Mouse (Mus musculus): ENCODE measurements around the gene Bcl11a.

The Bcl11a gene

GRCm38 (mm10) chr11:24130186-24130760 lies 52.4 kb downstream of the Bcl11a start:
- no peak for DNase-seq (ENCODE audit: low spot score in 2 of 2)

- peak; percentile 40 to 69 for DNase-seq (ENCODE audit: low spot score in 2 of 2)
Observed at GRCm38 (mm10) chr11:24131818-24132217, 54.0 kb downstream of the Bcl11a start.

- DNase-seq (ENCODE audit: low spot score in 2 of 2) = no peak
Observed at GRCm38 (mm10) chr11:24132358-24132757, 54.5 kb downstream of the Bcl11a start.

GRCm38 (mm10) chr11:24132853-24133252 lies 55.0 kb downstream of the Bcl11a start:
- no peak for DNase-seq (ENCODE audit: low spot score in 2 of 2)

GRCm38 (mm10) chr11:24133484-24133883 lies 55.6 kb downstream of the Bcl11a start:
- no peak for DNase-seq (ENCODE audit: low spot score in 2 of 2)

GRCm38 (mm10) chr11:24133928-24134327 lies 56.1 kb downstream of the Bcl11a start:
- no peak for DNase-seq (ENCODE audit: low spot score in 2 of 2)

- DNase-seq (ENCODE audit: low spot score in 2 of 2) = no peak
Observed at GRCm38 (mm10) chr11:24135244-24135643, 57.4 kb downstream of the Bcl11a start.

GRCm38 (mm10) chr11:24136084-24136785 lies 58.4 kb downstream of the Bcl11a start:
- no peak for DNase-seq (ENCODE audit: low spot score in 2 of 2)

- no peak for DNase-seq (ENCODE audit: low spot score in 2 of 2)
Observed at GRCm38 (mm10) chr11:24137891-24138290, 60.0 kb downstream of the Bcl11a start.

- DNase-seq (ENCODE audit: low spot score in 2 of 2) = no peak
Observed at GRCm38 (mm10) chr11:24138600-24139375, 60.9 kb downstream of the Bcl11a start.

GRCm38 (mm10) chr11:24139432-24139831 lies 61.6 kb downstream of the Bcl11a start:
- no peak for DNase-seq (ENCODE audit: low spot score in 2 of 2)

- no peak for DNase-seq (ENCODE audit: low spot score in 2 of 2)
Observed at GRCm38 (mm10) chr11:24139952-24140351, 62.1 kb downstream of the Bcl11a start.

GRCm38 (mm10) chr11:24140948-24141347 lies 63.1 kb downstream of the Bcl11a start:
- DNase-seq (ENCODE audit: low spot score in 2 of 2) = no peak

GRCm38 (mm10) chr11:24141479-24142251 lies 63.8 kb downstream of the Bcl11a start:
- peak in 1 of 2 experiments; percentile 45 for DNase-seq (ENCODE audit: low spot score in 2 of 2)

GRCm38 (mm10) chr11:24142316-24142715 lies 64.5 kb downstream of the Bcl11a start:
- DNase-seq (ENCODE audit: low spot score in 2 of 2) = no peak

GRCm38 (mm10) chr11:24144159-24144946 lies 66.5 kb downstream of the Bcl11a start:
- DNase-seq (ENCODE audit: low spot score in 2 of 2) = no peak

- DNase-seq (ENCODE audit: low spot score in 2 of 2) = no peak
Observed at GRCm38 (mm10) chr11:24146034-24146433, 68.2 kb downstream of the Bcl11a start.

GRCm38 (mm10) chr11:24146437-24146836 lies 68.6 kb downstream of the Bcl11a start:
- no peak for DNase-seq (ENCODE audit: low spot score in 2 of 2)

GRCm38 (mm10) chr11:24147698-24148097 lies 69.8 kb downstream of the Bcl11a start:
- no peak for DNase-seq (ENCODE audit: low spot score in 2 of 2)

GRCm38 (mm10) chr11:24148545-24148944 lies 70.7 kb downstream of the Bcl11a start:
- no peak for DNase-seq (ENCODE audit: low spot score in 2 of 2)
